Mouse (Mus musculus): ENCODE results near the gene Btbd9.
"Not testable (repeated sequence)": the region's sequence is repeated elsewhere in the genome, so short reads cannot be mapped to it uniquely, and the experiment has no call there.

Btbd9 gene

GRCm38 (mm10) chr17:30575941-30576773 is at the start of gene Btbd9:
Gene Btbd9, minus strand, starts transcription at chr17:30576488.
- no peak for DNase-seq (ENCODE audit: extremely low read depth, low read depth, low spot score)

GRCm38 (mm10) chr17:30624132-30624531 is 47.8 kb upstream of the Btbd9 start, which contains the start of gene Dnah8:
Gene Dnah8, plus strand, starts transcription at chr17:30624354.
- not testable (repeated sequence) for DNase-seq (ENCODE audit: extremely low read depth, low read depth, low spot score)

GRCm38 (mm10) chr17:30623200-30623599 is 46.9 kb upstream of the Btbd9 start:
- DNase-seq (ENCODE audit: extremely low read depth, low read depth, low spot score) = no peak

GRCm38 (mm10) chr17:30621450-30621849 is 45.2 kb upstream of the Btbd9 start:
- no peak for DNase-seq (ENCODE audit: extremely low read depth, low read depth, low spot score)

GRCm38 (mm10) chr17:30620548-30620947 is 44.3 kb upstream of the Btbd9 start:
- DNase-seq (ENCODE audit: extremely low read depth, low read depth, low spot score) = no peak

- DNase-seq (ENCODE audit: extremely low read depth, low read depth, low spot score) = no peak
Measured at GRCm38 (mm10) chr17:30619153-30619552, 42.9 kb upstream of the Btbd9 start.

- DNase-seq (ENCODE audit: extremely low read depth, low read depth, low spot score) = no peak
Measured at GRCm38 (mm10) chr17:30618136-30618891, 42.0 kb upstream of the Btbd9 start.

GRCm38 (mm10) chr17:30616203-30616602 is 39.9 kb upstream of the Btbd9 start:
- no peak for DNase-seq (ENCODE audit: extremely low read depth, low read depth, low spot score)

GRCm38 (mm10) chr17:30613350-30613749 is 37.1 kb upstream of the Btbd9 start:
- DNase-seq (ENCODE audit: extremely low read depth, low read depth, low spot score) = no peak

- DNase-seq (ENCODE audit: extremely low read depth, low read depth, low spot score) = peak; percentile 67
Measured at GRCm38 (mm10) chr17:30612075-30612859, 36.0 kb upstream of the Btbd9 start.

- no peak for DNase-seq (ENCODE audit: extremely low read depth, low read depth, low spot score)
Measured at GRCm38 (mm10) chr17:30611221-30612074, 35.2 kb upstream of the Btbd9 start.

- no peak for DNase-seq (ENCODE audit: extremely low read depth, low read depth, low spot score)
Measured at GRCm38 (mm10) chr17:30610739-30611138, 34.5 kb upstream of the Btbd9 start.

GRCm38 (mm10) chr17:30609980-30610307 is 33.7 kb upstream of the Btbd9 start:
- DNase-seq (ENCODE audit: extremely low read depth, low read depth, low spot score) = no peak

GRCm38 (mm10) chr17:30609305-30609979 is 33.2 kb upstream of the Btbd9 start:
- no peak for DNase-seq (ENCODE audit: extremely low read depth, low read depth, low spot score)

GRCm38 (mm10) chr17:30607909-30608495 is 31.7 kb upstream of the Btbd9 start:
- no peak for DNase-seq (ENCODE audit: extremely low read depth, low read depth, low spot score)

- no peak for DNase-seq (ENCODE audit: extremely low read depth, low read depth, low spot score)
Measured at GRCm38 (mm10) chr17:30607330-30607729, 31.0 kb upstream of the Btbd9 start.

- DNase-seq (ENCODE audit: extremely low read depth, low read depth, low spot score) = no peak
Measured at GRCm38 (mm10) chr17:30606634-30607081, 30.4 kb upstream of the Btbd9 start.

GRCm38 (mm10) chr17:30606206-30606605 is 29.9 kb upstream of the Btbd9 start:
- DNase-seq (ENCODE audit: extremely low read depth, low read depth, low spot score) = no peak

GRCm38 (mm10) chr17:30605001-30605400 is 28.7 kb upstream of the Btbd9 start:
- DNase-seq (ENCODE audit: extremely low read depth, low read depth, low spot score) = no peak
